Mouse (Mus musculus) CD8-positive naive resting alpha-beta T cell, adult 2 months (primary cell): ENCODE data around the gene Zfp14.

Experiments used
- DNase-seq, 2 experiments: peaks; one replicate each; pipeline ENCODE4 v3.0.0; 2022; ENCODE audit warnings: low read depth in 2 of 2, low spot score in 2 of 2

Zfp14 gene

DNA sequence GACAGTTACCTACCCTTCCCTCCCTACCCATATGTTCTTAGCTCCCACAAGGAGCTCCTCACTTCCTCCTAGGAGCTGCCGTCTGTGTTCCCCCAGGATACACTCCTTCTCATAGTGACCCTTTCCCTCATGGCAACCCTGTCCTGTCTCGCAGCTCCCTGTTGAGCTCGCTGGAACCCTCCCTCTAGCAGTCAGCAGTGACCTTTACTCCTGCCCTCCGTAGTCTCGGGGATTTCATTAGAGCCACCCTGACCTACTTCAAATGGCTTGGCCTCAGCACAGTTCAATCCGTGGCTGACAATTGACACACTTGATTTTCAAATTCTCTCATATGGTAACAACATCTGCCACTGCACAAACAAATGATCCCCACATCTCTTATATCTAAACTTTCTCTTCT, 20.5 kb downstream of the Zfp14 start:
- DNase-seq, result no peak

DNA sequence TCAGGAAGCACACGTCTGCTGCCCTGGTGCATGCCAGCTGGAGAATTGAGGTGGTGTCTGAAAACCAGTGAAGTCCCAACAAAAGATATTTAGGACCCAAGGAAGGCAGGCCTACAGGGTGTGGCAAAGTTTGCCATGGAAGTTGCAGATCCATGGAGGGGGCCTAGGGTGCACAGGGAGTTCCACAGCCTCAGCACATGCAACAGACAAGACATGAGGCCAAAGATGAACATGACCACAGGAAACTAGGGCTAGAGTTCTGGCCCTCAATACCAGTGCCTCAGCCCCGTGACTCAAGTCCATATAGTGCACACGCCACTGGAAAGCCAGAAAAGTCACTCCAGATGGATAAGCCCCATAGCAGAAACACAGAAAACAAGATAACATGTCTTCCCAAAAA, 22.6 kb downstream of the Zfp14 start:
- no peak for DNase-seq

DNA sequence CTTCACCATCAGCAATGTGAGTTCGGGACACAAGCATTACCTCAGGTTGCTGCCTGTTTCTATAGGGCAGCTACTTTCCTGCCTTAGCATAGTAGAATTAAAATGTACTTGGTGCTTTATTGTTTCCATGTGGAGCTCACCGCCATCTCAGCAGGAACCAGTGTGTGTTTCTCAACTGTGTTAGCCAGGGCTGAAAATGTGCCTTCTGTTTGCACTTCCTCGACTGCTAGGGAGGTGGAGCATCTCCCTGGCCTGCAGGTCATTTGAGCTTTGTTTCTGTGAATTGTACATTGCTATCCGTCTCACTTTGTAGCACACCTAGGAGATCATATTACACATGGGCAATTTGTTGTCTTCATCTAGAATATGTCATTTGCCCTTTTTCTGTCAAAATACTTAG, 23.8 kb downstream of the Zfp14 start:
- no peak for DNase-seq

DNA sequence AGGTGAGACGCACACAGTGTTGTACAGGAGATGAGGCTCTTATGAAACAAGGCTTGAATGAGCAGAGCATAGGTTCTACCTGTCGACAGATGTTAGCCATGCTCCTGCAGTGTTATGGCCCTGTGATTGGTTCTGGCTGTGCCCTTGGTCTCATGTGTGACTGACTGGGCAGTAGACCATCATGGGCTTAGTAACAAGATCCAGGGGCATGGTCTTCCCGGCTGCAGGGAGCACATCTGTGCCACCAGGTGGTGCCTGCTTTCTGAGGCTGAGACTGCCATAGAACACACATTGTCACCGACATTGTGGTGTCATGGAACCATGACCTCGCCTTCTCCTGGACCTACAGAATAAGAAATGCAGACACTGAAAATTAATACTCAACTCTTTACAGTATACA, 25.8 kb downstream of the Zfp14 start:
- no peak for DNase-seq

DNA sequence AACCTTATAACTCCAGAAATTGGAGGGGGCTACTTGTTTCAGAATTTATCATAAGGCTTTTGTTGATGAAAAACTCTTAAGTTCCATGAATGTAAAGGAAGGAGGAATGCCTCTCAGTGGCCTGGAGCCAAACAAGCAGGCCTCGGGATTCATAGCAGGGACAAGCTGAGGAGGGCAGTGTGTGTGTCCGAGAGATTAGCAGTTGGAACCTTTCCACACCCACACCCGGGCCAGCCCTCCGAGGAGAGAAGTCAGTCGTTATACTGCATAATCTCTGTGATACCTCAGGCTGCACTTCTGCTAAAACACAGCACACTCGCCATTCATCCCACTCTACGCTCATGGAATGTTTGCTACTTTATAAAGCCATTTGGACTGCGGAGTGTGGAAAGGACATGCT, 27.4 kb downstream of the Zfp14 start:
- no peak for DNase-seq

DNA sequence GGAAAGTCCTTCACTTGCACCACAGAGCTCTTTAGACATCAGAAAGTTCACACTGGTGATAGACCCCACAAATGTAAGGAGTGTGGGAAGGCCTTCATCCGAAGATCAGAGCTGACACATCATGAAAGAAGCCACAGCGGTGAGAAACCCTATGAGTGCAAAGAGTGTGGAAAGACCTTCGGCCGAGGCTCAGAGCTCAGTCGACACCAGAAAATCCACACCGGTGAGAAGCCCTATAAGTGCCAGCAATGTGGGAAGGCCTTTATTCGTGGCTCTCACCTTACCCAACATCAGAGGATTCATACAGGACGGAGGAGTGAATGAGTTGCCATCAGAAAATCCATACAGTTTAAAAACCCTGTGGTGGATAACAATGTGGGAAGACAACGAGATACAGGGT, 27.9 kb downstream of the Zfp14 start:
- no peak for DNase-seq

DNA sequence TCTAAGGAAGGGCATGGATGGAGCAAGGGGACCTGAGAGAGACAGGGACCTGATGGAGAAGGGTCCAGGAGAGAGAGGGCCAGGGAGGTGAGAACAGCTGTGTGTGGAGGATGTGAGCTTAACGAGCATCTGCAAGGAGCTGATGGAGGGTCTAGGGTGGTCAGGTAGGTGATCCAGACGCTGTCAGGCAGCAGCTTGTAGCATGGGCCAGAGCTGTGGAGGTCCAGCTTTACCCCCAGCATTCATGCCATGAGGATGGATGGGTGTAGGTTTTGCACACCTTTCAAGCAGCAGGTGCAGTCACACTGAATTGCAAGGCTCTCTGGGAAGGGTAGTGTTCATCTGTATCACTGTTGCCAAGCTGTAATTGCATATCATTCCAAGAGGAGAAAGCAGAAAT, 31.6 kb downstream of the Zfp14 start:
- no peak for DNase-seq

DNA sequence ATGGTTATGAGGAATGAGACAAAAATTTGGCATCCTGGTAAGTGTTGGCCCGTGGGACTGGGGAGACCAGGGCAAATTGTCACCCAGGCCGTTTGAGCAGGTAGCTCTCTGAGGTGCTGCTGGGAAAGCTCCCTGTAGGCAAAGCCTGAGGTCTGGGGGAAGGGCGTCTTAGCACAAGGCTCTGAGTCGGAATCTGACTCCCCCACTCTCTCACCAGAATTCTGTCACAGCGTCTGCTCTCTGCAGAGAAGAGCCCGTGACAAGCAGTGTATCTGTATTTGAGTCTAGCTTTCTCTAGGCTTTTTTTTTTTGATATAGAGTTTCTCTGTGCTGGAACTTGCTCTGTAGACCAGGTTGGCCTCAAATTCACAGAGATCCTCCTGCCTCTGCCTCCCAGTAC, 34.0 kb downstream of the Zfp14 start:
- no peak for DNase-seq

DNA sequence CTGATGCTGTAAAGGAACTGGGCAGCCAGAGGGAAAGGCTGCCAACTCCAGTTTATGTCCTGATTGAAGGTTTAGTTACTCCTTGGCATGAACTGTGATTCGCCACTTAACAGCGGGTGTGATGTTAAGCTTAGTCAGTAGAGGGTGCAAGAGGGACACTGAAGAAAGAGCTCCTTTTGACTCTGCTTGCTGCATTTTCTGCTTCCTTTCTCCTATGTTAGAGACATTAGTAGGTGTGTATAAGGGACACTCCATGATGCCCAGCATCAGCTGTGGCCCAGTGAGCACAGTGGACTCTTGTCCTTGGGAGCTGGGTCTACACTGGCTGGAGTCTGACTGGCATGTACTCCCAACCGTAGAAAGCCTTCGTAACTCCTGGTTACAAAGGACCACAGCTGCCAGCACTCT, 38.2 kb downstream of the Zfp14 start:
- peak; percentile 5 to 35 for DNase-seq

DNA sequence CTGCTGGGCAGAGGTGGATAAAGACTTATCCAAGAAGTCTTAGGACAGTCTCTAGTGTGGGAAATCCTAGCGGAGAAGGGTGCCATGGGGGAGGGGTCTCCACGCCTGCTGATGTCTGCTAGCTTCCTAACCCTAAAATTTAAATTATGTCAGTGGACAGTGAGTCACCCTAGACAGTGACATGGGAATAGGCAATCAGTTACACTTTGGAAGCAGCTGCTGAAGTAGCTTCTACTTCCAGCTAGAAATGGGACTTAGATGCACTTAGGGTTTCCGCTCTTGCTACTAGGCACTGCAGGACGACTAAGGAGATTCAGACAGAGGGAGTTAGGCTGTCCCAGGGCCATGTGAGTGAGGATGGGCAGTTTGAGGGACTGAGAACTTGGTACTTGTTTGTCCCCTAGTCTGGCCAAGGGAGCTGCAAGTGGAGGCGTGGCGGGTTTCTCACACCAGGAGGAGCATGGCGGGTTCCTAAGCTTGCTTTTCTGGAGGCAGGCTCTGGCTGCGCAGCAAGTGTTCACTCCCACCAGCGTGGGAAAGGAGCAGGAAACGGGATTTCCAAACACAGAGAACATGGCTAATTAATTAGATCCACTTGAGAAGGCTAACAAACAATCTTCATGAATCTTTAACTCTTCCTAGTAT, 40.5 kb downstream of the Zfp14 start:
- no peak for DNase-seq

DNA sequence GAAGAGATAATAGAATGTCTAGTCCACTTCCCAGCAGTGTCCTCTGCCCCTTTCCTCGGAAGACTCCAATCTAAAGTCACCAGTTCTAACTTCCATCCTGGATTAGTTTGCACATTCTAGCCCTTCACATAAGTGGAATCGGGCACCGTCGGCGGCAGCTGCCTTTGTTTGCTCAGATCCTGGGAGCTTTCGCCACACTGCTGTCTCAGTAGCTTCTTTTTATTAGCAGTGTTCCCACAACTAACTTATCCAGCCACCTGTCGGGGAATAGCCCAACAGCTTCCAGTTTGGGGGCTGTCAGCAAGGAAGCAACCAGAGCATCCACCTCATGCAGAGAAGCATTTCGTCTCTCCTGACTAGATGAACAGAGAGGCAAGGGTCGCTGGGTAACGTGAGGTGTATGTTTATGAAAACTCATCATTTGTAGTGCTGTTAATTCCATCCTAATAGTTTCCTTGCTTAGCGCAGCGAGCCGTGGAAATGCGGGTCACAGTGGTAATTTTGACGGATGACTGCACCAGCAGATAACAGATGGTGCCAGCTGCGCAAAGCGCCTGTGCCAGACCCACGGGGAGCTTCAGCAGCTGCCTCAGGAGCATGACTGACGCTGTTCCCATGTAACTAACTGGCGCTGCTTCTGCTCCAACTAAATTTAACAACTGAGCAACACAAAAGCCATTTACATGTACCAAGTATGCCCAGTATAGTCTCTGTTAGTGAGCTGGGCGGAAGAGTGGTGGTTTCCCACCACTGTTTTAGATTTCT, 41.7 kb downstream of the Zfp14 start:
- no peak for DNase-seq

DNA sequence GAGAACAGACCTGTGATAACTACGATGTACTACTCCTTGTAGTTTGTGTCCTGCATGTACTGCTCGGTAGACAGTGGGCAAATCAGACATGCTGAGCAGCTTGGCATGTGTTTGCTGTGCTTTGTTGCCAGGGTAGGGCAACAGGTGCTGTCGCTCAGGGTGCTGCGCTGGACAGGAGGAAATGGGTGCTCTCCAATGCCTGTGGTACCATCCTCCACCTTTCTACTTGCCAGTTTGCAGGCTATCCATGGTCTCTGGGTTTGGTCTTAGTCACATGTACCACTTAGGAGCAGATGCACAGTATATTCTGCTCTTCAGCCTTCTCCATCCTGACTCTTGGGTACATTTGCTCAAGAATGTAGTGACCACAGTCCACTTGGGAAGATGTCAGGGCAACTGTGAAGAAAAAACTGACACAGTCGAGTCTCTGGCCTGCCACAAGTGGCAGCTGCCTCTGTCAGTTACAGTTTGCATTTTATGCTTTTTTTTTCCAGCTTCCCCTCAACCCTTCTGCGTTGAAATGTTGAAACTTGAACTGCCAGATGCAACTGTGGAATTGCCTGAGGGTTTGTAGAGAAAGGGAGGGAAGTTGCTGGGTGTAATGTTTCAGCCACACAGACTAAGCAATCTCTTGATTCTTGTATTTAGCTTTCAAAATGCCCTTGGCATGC, 43.0 kb downstream of the Zfp14 start:
- no peak for DNase-seq

DNA sequence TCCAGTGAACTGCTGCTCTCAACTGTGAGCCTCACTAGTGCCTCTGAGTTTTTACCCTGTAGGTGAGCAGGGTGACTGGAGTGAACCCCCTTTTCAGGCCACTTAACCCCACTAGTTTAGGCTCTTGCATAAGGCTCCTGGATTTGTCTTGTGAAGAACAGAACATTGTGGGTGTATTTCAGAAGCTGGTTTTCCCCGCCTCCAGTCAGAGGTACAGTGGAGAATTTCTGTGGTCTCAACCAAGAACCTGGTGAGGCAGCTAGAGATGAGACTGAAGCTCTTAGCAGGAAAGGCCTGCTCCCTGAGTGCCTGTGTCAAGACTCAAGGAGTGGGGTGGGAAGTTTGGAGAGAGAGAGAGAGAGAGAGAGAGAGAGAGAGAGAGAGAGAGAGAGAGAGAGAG, 43.6 kb downstream of the Zfp14 start:
- DNase-seq, result no peak

DNA sequence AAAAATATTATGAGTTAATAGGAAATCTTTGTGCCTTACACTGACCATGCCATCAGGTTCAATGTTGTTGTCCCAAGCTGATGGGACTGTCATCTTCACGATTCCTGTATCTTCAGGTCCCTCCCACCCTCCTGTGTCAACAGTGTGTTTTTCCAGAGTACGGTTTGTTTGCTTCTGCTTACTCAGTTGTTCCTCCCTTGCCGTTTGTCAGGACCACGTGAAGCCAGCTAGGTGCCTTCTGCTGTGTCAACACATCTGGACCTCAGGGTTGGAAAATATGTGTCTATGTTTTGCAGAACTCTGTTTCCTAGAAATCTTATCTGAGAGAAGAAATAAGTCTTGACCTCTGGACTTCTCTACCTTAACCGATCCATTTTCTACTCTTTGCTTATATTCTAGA, 50.6 kb downstream of the Zfp14 start:
- no peak for DNase-seq

DNA sequence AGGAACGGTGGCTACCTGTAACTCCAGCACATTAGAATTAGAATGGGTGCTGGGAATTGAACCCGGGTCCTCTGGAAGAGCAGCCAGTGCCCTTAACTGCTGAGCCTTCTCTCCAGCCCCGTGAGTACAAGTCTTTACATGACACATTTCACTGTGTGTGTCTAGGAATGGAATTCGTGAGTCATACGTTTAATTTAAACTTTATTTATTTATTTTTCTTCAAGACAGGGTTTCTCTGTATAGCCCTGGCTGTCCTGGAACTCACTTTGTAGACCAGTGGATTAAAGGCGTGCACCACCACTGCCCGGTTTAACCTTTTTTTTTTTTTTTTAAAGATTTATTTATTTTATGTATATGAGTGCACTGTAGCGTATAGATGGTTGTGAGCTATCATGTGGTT, 56.0 kb downstream of the Zfp14 start:
- no peak for DNase-seq

DNA sequence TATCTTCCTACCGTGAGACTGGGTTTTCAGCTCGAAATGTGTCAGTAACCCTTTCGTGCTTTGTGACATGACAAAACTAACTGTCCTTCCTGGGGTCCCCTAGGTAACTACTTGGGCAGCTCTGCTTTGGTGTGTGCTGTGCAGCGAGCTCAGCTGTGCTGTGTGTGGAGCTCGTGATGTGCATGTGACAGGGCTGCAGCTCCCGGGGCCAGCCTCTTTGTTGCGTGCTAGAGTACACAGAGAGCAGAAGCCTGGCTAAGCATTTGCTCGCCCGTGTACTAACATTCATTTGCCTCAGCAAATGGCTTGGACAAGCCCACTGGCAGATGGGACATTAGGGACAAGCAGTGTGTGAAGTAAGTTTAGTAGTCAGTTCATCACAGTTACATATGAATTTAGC, 57.8 kb downstream of the Zfp14 start:
- DNase-seq, result no peak

DNA sequence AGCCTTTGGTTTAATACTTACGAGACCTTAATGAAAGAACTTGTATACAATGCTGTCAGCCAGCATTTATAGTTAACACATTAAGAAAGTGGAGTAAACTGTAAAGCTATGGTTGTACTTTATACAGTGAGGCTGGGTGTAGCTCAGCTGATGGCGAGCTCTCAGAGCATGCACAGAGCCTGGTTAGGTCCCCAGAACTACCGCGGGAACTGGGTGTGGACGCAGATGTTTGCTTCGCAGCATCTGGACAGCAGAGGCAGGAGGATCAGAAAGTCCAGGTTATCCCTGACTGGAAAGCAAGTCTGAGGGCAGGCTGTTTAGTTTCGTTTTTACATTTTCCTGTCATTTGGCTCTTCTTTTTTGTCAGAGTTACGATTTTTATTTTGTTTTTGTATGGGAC, 58.5 kb downstream of the Zfp14 start:
- no peak for DNase-seq

DNA sequence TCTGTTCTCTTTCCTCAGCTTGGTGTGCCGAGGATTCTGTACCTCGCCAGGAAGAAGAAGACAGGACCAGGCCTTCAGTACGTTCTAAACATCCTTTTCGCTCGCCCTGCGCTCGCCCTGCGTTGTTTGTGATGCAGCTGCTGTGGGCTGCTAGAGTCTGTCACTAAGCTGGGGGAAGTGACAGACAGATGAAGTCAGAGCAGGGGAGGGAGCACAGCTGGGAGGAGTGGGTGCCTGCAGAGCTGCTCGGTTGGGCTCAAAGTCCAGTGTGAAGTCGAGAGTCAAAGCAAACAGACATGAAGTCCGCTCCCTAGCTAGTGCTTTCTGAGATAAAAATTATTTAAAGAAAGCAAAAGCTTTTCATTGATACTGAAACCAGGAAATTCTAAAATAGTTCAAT, 62.1 kb downstream of the Zfp14 start:
- no peak for DNase-seq

DNA sequence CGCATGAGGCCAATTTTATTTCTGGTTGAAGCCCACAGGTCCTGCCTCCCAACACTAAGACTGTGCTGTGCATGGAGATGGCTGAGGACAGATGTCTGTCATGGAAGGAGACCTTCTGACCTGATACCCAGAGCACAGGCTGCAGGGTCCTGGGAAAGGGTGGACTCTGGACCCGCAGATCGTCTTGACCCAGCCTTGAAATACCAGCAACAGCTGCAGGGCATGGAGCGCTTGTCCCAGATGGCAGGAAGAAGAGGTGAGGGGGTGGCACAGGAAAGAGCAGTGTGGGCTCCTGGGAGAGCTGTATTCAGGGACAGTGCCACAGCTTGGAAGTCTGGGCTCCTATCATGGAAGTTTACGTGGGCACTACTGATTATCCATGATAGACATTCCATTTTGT, 63.6 kb downstream of the Zfp14 start:
- DNase-seq, result no peak
